Mouse (Mus musculus) liver, adult 2 months (tissue): ENCODE measurements at regions not wholly inside any gene's neighbourhood (a gene's known extent, or its start where the extent isn't known, plus 50 kb on each side); places are given as distances from the start of the nearest gene placed in this dataset.

Source experiments
- CTCF ChIP-seq: fragments of 200-500 bp; IDR thresholded peaks from 2 replicates; pipeline ENCODE4 v1.5.1; 2011; ENCODE audit warnings: low read depth, low read length, control low read depth
- POLR2A ChIP-seq: fragments of 200-500 bp; IDR thresholded peaks from 2 replicates; pipeline ENCODE4 v1.6.1; 2011; ENCODE audit warnings: low read length, control low read depth; ENCODE audit not compliant: insufficient read depth; ENCODE audit errors: extremely low read depth

DNA sequence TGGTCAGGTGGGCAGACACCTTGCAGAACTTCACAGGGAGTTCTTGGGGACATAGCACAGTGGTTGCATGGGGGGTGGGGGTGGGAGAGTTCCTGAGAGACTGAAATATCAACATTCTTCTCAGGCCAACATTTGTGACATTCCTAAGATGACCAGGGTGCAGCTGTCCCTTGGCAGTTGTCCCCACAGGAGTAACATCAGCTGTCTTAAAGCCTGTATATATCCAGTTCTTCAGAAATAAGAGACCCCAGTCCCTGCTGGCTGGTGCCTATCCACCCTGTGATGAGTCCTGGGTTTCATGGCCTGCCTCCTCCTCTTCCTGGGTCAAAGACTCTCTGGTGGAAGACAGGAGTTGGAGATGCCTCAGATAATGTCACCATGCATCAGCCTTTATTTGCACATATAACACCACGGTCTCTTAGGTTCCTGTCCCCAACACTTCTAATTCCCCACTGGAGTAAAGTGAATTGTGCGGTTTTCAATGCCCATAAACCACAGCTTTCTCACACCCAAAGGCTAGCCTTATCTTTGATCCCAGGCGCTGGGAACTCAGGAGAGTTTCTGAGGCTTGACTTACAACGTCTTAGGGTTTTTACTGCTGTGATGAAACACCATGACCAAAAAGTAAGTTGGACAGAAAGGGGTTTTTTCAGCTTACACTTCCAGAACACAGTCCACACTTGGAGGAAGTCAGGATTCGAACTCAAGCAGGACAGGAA is 85.8 kb downstream of the Tomm20 start:
- no peak for TF ChIP-seq POLR2A
- no peak for TF ChIP-seq CTCF
